Mouse (Mus musculus): ENCODE measurements around the gene Tbc1d24. TPM values are rescaled to one million over a fixed set of nuclear protein-coding genes. Genes with fewer than 3 reads are reported as not detected.

Tbc1d24 gene
- polyA plus RNA-seq, 1 experiment: 62.9 TPM

GRCm38 (mm10) chr17:24222653-24223052 lies 17.3 kb upstream of the Tbc1d24 start:
- H3K4me3 ChIP-seq (ENCODE audit: low read depth, low read length): no peak overlapping the region
- H3K27me3 ChIP-seq (ENCODE audit: control insufficient read depth, insufficient read depth, low read length): no peaks in the 10 kb centered on the region
- 86% methylated on average over 6 of the region's 6 CpGs for WGBS
- H3K27ac ChIP-seq (ENCODE audit: insufficient read depth, low read depth, low read length): no peak overlapping the region
- TF ChIP-seq CTCF (IDR thresholded peaks at IDR 0.05; ENCODE audit: extremely low read depth, insufficient read length, insufficient replicate concordance, low read depth, low read length) (no peak), POLR2A (IDR thresholded peaks at IDR 0.05; ENCODE audit: low read depth, low read length) (no peak)
- H3K4me1 ChIP-seq (ENCODE audit: control insufficient read depth, insufficient read depth, insufficient read length, low read length): peaks cover 12% of the 10 kb centered on the region
- peaks cover 13% of the 10 kb centered on the region for H3K36me3 ChIP-seq (ENCODE audit: control insufficient read depth, insufficient read depth, low read length)

- 2% methylated on average over 41 of the region's 41 CpGs for WGBS
- H3K27ac ChIP-seq (ENCODE audit: insufficient read depth, low read depth, low read length): peak within 1 kb of the TSS; percentile 30; the same call in 1 of the 2 replicates
- no peaks in the 10 kb centered on the region for H3K27me3 ChIP-seq (ENCODE audit: control insufficient read depth, insufficient read depth, low read length)
- H3K4me3 ChIP-seq (ENCODE audit: low read depth, low read length): peak within 1 kb of the TSS; percentile 82
- H3K36me3 ChIP-seq (ENCODE audit: control insufficient read depth, insufficient read depth, low read length): peaks cover 5% of the 10 kb centered on the region
- TF ChIP-seq CTCF (IDR thresholded peaks at IDR 0.05; ENCODE audit: extremely low read depth, insufficient read length, insufficient replicate concordance, low read depth, low read length): no peak
- peak; percentile 29; the same call in 1 of the 2 replicates for TF ChIP-seq POLR2A (IDR thresholded peaks at IDR 0.05; ENCODE audit: low read depth, low read length)
- H3K4me1 ChIP-seq (ENCODE audit: control insufficient read depth, insufficient read depth, insufficient read length, low read length): peaks cover 12% of the 10 kb centered on the region
Observed at GRCm38 (mm10) chr17:24220435-24221411, 15.4 kb upstream of the Tbc1d24 start, which contains the start of gene Tedc2. TSS of gene Tedc2 (minus strand) at chr17:24220851.

GRCm38 (mm10) chr17:24216836-24217235 lies 11.5 kb upstream of the Tbc1d24 start:
- Histone ChIP-seq H3K27me3 (ENCODE audit: control insufficient read depth, insufficient read depth, low read length) (no peaks in the 10 kb centered on the region), H3K36me3 (ENCODE audit: control insufficient read depth, insufficient read depth, low read length) (peaks cover 7% of the 10 kb centered on the region), H3K4me3 (ENCODE audit: low read depth, low read length) (no peak overlapping the region), H3K27ac (ENCODE audit: insufficient read depth, low read depth, low read length) (no peak overlapping the region), H3K4me1 (ENCODE audit: control insufficient read depth, insufficient read depth, insufficient read length, low read length) (peaks cover 18% of the 10 kb centered on the region)
- 85% methylated on average over 4 of the region's 4 CpGs for WGBS
- no peak for TF ChIP-seq POLR2A (IDR thresholded peaks at IDR 0.05; ENCODE audit: low read depth, low read length)
- no peak for TF ChIP-seq CTCF (IDR thresholded peaks at IDR 0.05; ENCODE audit: extremely low read depth, insufficient read length, insufficient replicate concordance, low read depth, low read length)

DNA sequence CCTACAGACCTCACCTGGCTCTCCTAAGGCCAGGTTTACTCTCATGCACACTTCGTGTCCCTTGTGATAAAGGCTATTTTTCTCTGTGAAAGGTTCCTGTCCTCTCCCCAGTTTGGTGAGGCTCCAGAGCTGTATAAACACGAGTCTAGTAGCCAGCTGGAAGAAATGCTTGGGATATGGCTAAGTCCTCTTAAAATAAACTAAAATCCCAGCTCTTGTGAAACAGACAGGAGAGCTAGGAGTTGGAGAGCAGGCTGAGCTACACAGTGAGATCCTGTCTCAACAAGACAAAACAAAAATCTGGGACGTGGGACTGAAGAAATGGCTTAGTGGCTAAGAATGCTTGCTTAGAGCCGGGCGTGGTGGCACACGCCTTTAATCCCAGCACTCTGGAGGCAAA lies 7.8 kb upstream of the Tbc1d24 start:
- Histone ChIP-seq H3K4me1 (ENCODE audit: control insufficient read depth, insufficient read depth, insufficient read length, low read length) (peaks cover 23% of the 10 kb centered on the region), H3K27ac (ENCODE audit: insufficient read depth, low read depth, low read length) (peak overlapping the region; percentile 23; the same call in 1 of the 2 replicates), H3K4me3 (ENCODE audit: low read depth, low read length) (no peak overlapping the region), H3K36me3 (ENCODE audit: control insufficient read depth, insufficient read depth, low read length) (peaks cover 7% of the 10 kb centered on the region), H3K27me3 (ENCODE audit: control insufficient read depth, insufficient read depth, low read length) (peaks cover 15% of the 10 kb centered on the region)
- WGBS: 61% methylated on average over 6 of the region's 6 CpGs
- TF ChIP-seq CTCF (IDR thresholded peaks at IDR 0.05; ENCODE audit: extremely low read depth, insufficient read length, insufficient replicate concordance, low read depth, low read length) (no peak), POLR2A (IDR thresholded peaks at IDR 0.05; ENCODE audit: low read depth, low read length) (no peak)

- Histone ChIP-seq H3K4me3 (ENCODE audit: low read depth, low read length) (no peak overlapping the region), H3K4me1 (ENCODE audit: control insufficient read depth, insufficient read depth, insufficient read length, low read length) (peaks cover 23% of the 10 kb centered on the region), H3K36me3 (ENCODE audit: control insufficient read depth, insufficient read depth, low read length) (peaks cover 7% of the 10 kb centered on the region), H3K27ac (ENCODE audit: insufficient read depth, low read depth, low read length) (0 out of 2 replicates have a peak overlapping the region, but pooled peaks have one; percentile 23), H3K27me3 (ENCODE audit: control insufficient read depth, insufficient read depth, low read length) (peaks cover 15% of the 10 kb centered on the region)
- 56% methylated on average over 5 of the region's 5 CpGs for WGBS
- TF ChIP-seq POLR2A (IDR thresholded peaks at IDR 0.05; ENCODE audit: low read depth, low read length) (no peak), CTCF (IDR thresholded peaks at IDR 0.05; ENCODE audit: extremely low read depth, insufficient read length, insufficient replicate concordance, low read depth, low read length) (no peak)
Observed at GRCm38 (mm10) chr17:24212441-24213018, 7.2 kb upstream of the Tbc1d24 start.

DNA sequence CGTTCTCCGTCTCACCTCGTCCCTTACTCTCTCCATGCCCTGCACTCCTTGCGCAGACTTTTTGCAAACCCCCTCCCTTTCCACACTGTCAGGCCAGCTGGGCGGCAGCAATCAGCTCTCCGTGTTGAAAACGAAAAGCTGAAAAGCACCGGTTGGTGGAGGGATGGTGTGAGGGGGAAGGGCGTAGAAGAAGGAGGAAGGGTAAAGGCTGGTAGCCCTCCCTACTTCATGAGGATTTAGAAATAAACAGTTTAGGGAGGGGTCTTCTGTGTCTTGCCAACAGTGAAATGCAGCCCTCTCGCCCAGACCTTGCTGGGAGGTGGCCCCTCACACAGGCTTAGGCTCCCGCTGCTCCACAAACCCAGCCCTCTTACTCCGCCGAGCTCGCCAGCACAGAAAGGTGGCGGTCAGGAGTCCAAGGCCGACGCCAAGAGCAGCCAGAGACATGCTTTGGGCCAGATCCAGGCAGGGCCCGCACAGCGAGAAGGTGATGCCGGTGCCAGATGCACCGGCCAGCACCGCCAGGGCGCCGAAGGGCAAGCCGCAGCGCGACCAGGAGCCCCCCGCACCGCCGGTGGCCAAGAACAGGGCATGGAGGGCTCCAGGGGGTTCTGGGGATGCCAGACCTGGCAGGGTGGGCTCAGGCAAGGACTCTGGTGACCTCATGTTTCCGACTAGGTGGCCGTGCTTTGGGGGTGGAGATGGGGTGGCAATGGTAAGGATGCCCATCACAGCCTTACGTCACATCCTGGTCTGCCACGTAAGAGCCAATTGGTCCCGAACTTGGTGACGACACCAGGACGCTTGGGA lies 6.5 kb upstream of the Tbc1d24 start:
- peaks cover 23% of the 10 kb centered on the region for H3K4me1 ChIP-seq (ENCODE audit: control insufficient read depth, insufficient read depth, insufficient read length, low read length)
- no peak overlapping the region for H3K27ac ChIP-seq (ENCODE audit: insufficient read depth, low read depth, low read length)
- H3K27me3 ChIP-seq (ENCODE audit: control insufficient read depth, insufficient read depth, low read length): peaks cover 19% of the 10 kb centered on the region
- peaks cover 7% of the 10 kb centered on the region for H3K36me3 ChIP-seq (ENCODE audit: control insufficient read depth, insufficient read depth, low read length)
- peak overlapping the region; percentile 40 for H3K4me3 ChIP-seq (ENCODE audit: low read depth, low read length)
- 15% methylated on average over 37 of the region's 37 CpGs for WGBS
- TF ChIP-seq POLR2A (IDR thresholded peaks at IDR 0.05; ENCODE audit: low read depth, low read length) (no peak), CTCF (IDR thresholded peaks at IDR 0.05; ENCODE audit: extremely low read depth, insufficient read length, insufficient replicate concordance, low read depth, low read length) (no peak)
